Mouse (Mus musculus) hindbrain, embryonic 16.5 days (tissue): ENCODE data around the gene Ovol3. TPM values are rescaled to one million over a fixed set of nuclear protein-coding genes. Genes with fewer than 3 reads are reported as not detected.

Experiments
- ATAC-seq: fragments of 200-750 bp; cut with Nextera tagmentation; 2 replicates; pipeline ENCODE4 v1.8.0; 2017; ENCODE audit warnings: moderate TSS enrichment, moderate library complexity
- H3K27ac ChIP-seq: fragments of 300-500 bp; sonication (generic); 2 replicates; pipeline ENCODE4 v1.5.1; 2014; ENCODE audit warnings: low read depth, mild to moderate bottlenecking, control low read depth, low read length, moderate library complexity
- H3K27me3 ChIP-seq: fragments of 300-500 bp; sonication (generic); replicated peaks from 2 replicates; pipeline ENCODE4 v1.6.1; 2014; ENCODE audit warnings: low read length; ENCODE audit not compliant: control insufficient read depth, insufficient read depth
- H3K36me3 ChIP-seq: fragments of 300-500 bp; sonication (generic); 2 replicates; pipeline ENCODE4 v1.6.1; 2014; ENCODE audit warnings: mild to moderate bottlenecking, low read length, moderate library complexity, mixed read lengths; ENCODE audit not compliant: control insufficient read depth, insufficient read depth
- H3K4me1 ChIP-seq: fragments of 300-500 bp; sonication (generic); 2 replicates; pipeline ENCODE4 v1.6.1; 2014; ENCODE audit warnings: low read depth, low read length; ENCODE audit not compliant: control insufficient read depth, insufficient read depth
- H3K4me2 ChIP-seq: fragments of 300-500 bp; sonication (generic); 2 replicates; pipeline ENCODE4 v1.6.1; 2014; ENCODE audit warnings: mild to moderate bottlenecking, low read length, control low read depth, moderate library complexity
- H3K4me3 ChIP-seq: fragments of 300-500 bp; sonication (generic); 2 replicates; pipeline ENCODE4 v1.5.1; 2014; ENCODE audit warnings: mild to moderate bottlenecking, low read length, control low read depth, moderate library complexity
- H3K9ac ChIP-seq: fragments of 300-500 bp; sonication (generic); 2 replicates; pipeline ENCODE4 v1.6.1; 2014; ENCODE audit warnings: low read depth, mild to moderate bottlenecking, control low read depth, low read length, moderate library complexity
- H3K9me3 ChIP-seq: fragments of 300-500 bp; sonication (generic); 2 replicates; pipeline ENCODE4 v1.6.1; 2014; ENCODE audit warnings: mild to moderate bottlenecking, low read length, moderate library complexity; ENCODE audit not compliant: control insufficient read depth
- WGBS: fragments of 180-500 bp; shearing (Covaris S2); extraction: QIAGEN DNeasy Blood & Tissue Kit; methylation state at CpG from one replicate; pipeline ENCODE4 v1.1.7; 2014; 5-methylcytosine and 5-hydroxymethylcytosine counted together
- polyA plus RNA-seq: library from polyadenylated mRNA; unstranded; fragments of >200 nt; fragmentation: Nextera tagmentation; extraction: Ambion mirVana; gene quantifications from 2 replicates; pipeline ENCODE4 v1.2.1, GENCODE M21; 2015

Ovol3 gene
- polyA plus RNA-seq, 1 experiment from 2014 or later, result not detected

GRCm38 (mm10) chr7:30200200-30200599 is 35.3 kb downstream of the Ovol3 start:
- no peak for ATAC-seq
- Histone ChIP-seq H3K9me3 (no peaks in the 10 kb centered on the region), H3K27ac (no peak overlapping the region), H3K36me3 (no peaks in the 10 kb centered on the region), H3K27me3 (no peaks in the 10 kb centered on the region), H3K4me1 (peaks cover 9% of the 10 kb centered on the region), H3K4me2 (no peak overlapping the region), H3K9ac (no peak overlapping the region), H3K4me3 (no peak overlapping the region)
- 73% methylated on average over 5 of the region's 5 CpGs for WGBS

- H3K36me3 ChIP-seq, result no peaks in the 10 kb centered on the region
- H3K9me3 ChIP-seq, result no peaks in the 10 kb centered on the region
- ATAC-seq, result no peak
- WGBS, result 75% methylated on average over 18 of the region's 18 CpGs
- H3K4me2 ChIP-seq, result no peak overlapping the region
- no peaks in the 10 kb centered on the region for H3K27me3 ChIP-seq
- no peak overlapping the region for H3K27ac ChIP-seq
- no peak overlapping the region for H3K9ac ChIP-seq
- no peak overlapping the region for H3K4me3 ChIP-seq
- H3K4me1 ChIP-seq, result peaks cover 10% of the 10 kb centered on the region
Observed at GRCm38 (mm10) chr7:30199498-30200139, 35.9 kb downstream of the Ovol3 start.

GRCm38 (mm10) chr7:30198481-30198971 is 37.0 kb downstream of the Ovol3 start, which contains the start of gene Capns1:
Gene Capns1, minus strand, starts transcription at chr7:30198811.
- H3K4me3 ChIP-seq, result peak within 1 kb of the TSS; percentile 25
- no peaks in the 10 kb centered on the region for H3K27me3 ChIP-seq
- no peak within 1 kb of the TSS for H3K27ac ChIP-seq
- H3K4me2 ChIP-seq, result peak within 1 kb of the TSS; percentile 42
- no peak for ATAC-seq
- peak within 1 kb of the TSS; percentile 17 for H3K9ac ChIP-seq
- peaks cover 11% of the 10 kb centered on the region for H3K4me1 ChIP-seq
- no peaks in the 10 kb centered on the region for H3K9me3 ChIP-seq
- H3K36me3 ChIP-seq, result no peaks in the 10 kb centered on the region
- WGBS, result 3% methylated on average over 8 of the region's 8 CpGs

- H3K4me1 ChIP-seq, result peaks cover 19% of the 10 kb centered on the region
- H3K27ac ChIP-seq, result no peak overlapping the region
- H3K4me3 ChIP-seq, result no peak overlapping the region
- no peaks in the 10 kb centered on the region for H3K36me3 ChIP-seq
- H3K27me3 ChIP-seq, result no peaks in the 10 kb centered on the region
- no peak overlapping the region; the same call in 1 of the 2 replicates for H3K9ac ChIP-seq
- ATAC-seq, result no peak
- no peaks in the 10 kb centered on the region for H3K9me3 ChIP-seq
- H3K4me2 ChIP-seq, result no peak overlapping the region
- 78% methylated on average over 5 of the region's 5 CpGs for WGBS
Observed at GRCm38 (mm10) chr7:30197592-30198129, 37.9 kb downstream of the Ovol3 start.

- WGBS, result 91% methylated on average over 6 of the region's 6 CpGs
Observed at GRCm38 (mm10) chr7:30196171-30196570, 39.4 kb downstream of the Ovol3 start.

GRCm38 (mm10) chr7:30195461-30195860 is 40.1 kb downstream of the Ovol3 start:
- peaks cover 11% of the 10 kb centered on the region for H3K36me3 ChIP-seq
- peak overlapping the region; percentile 46 for H3K4me2 ChIP-seq
- H3K4me3 ChIP-seq, result no peak overlapping the region
- no peak overlapping the region for H3K27ac ChIP-seq
- WGBS, result 78% methylated on average over 6 of the region's 6 CpGs
- H3K9ac ChIP-seq, result no peak overlapping the region; the same call in 1 of the 2 replicates
- peaks cover 22% of the 10 kb centered on the region for H3K4me1 ChIP-seq
- no peak for ATAC-seq
- H3K27me3 ChIP-seq, result no peaks in the 10 kb centered on the region
- no peaks in the 10 kb centered on the region for H3K9me3 ChIP-seq

More at GRCm38 (mm10) chr7:30196171-30196570, 39.4 kb downstream of the Ovol3 start:
- no peaks in the 10 kb centered on the region for H3K27me3 ChIP-seq
- H3K36me3 ChIP-seq, result peaks cover 8% of the 10 kb centered on the region
- H3K4me1 ChIP-seq, result peaks cover 22% of the 10 kb centered on the region
- no peak overlapping the region for H3K27ac ChIP-seq
- no peak overlapping the region for H3K4me3 ChIP-seq
- ATAC-seq, result no peak
- H3K4me2 ChIP-seq, result no peak overlapping the region
- H3K9me3 ChIP-seq, result no peaks in the 10 kb centered on the region
- H3K9ac ChIP-seq, result no peak overlapping the region

GRCm38 (mm10) chr7:30194884-30195283 is 40.6 kb downstream of the Ovol3 start:
- Histone ChIP-seq H3K9me3 (no peaks in the 10 kb centered on the region), H3K27ac (peak overlapping the region; percentile 89), H3K4me2 (peak overlapping the region; percentile 66), H3K27me3 (no peaks in the 10 kb centered on the region), H3K36me3 (peaks cover 14% of the 10 kb centered on the region), H3K9ac (peak overlapping the region; percentile 89), H3K4me3 (peak overlapping the region; percentile 92), H3K4me1 (peaks cover 22% of the 10 kb centered on the region)
- peak; percentile 91 for ATAC-seq
- WGBS, result under 1% methylated on average over 28 of the region's 28 CpGs

- WGBS, result under 1% methylated on average over 26 of the region's 26 CpGs
- H3K9ac ChIP-seq, result peak overlapping the region; percentile 89
- peak overlapping the region; percentile 66 for H3K4me2 ChIP-seq
- H3K4me3 ChIP-seq, result peak overlapping the region; percentile 92
- H3K27ac ChIP-seq, result peak overlapping the region; percentile 89
- no peaks in the 10 kb centered on the region for H3K9me3 ChIP-seq
- peak; percentile 22 for ATAC-seq
- peaks cover 14% of the 10 kb centered on the region for H3K36me3 ChIP-seq
- no peaks in the 10 kb centered on the region for H3K27me3 ChIP-seq
- peaks cover 22% of the 10 kb centered on the region for H3K4me1 ChIP-seq
Observed at GRCm38 (mm10) chr7:30194101-30194831, 41.3 kb downstream of the Ovol3 start.

GRCm38 (mm10) chr7:30193581-30194100 is 41.9 kb downstream of the Ovol3 start:
- H3K9me3 ChIP-seq, result no peaks in the 10 kb centered on the region
- peaks cover 20% of the 10 kb centered on the region for H3K4me1 ChIP-seq
- peak overlapping the region; percentile 89 for H3K27ac ChIP-seq
- peak overlapping the region; percentile 92 for H3K4me3 ChIP-seq
- peak overlapping the region; percentile 66 for H3K4me2 ChIP-seq
- 1% methylated on average over 22 of the region's 26 CpGs for WGBS
- peak overlapping the region; percentile 89 for H3K9ac ChIP-seq
- peaks cover 21% of the 10 kb centered on the region for H3K36me3 ChIP-seq
- peak; percentile 75 for ATAC-seq
- H3K27me3 ChIP-seq, result no peaks in the 10 kb centered on the region
